Mouse (Mus musculus) erythroblast, embryonic 14.5 days (primary cell): ENCODE results near the gene Ltbp1.

Source experiments
- GATA1 ChIP-seq: IDR thresholded peaks from 2 replicates; pipeline ENCODE4 v1.6.1; 2012; ENCODE audit warnings: low read length, inconsistent platforms, mixed read lengths
- TAL1 ChIP-seq: IDR thresholded peaks from 3 replicates; pipeline ENCODE4 v1.6.1; 2012; ENCODE audit warnings: low read length, inconsistent platforms, mixed read lengths

GRCm38 (mm10) chr17:75161931-75162330, 156.6 kb downstream of the Ltbp1 start:
- no peak for TF ChIP-seq GATA1
- TF ChIP-seq TAL1, result no peak
